Comparison of ENCODE assay signal across 8 mouse cellular contexts in genomic region chr2:35288758-35289635, GRCm38 (mm10). TPM values are rescaled to one million over a fixed set of nuclear protein-coding genes. Genes with fewer than 3 reads are reported as not detected.
A peak's percentile ranks its signal among the peaks of the same experiment; 100 is the strongest.
DNase-seq lines count a peak whose midpoint lies in the region; ATAC-seq and TF ChIP-seq lines count a peak whose summit lies in the region.

No protein-coding gene starts in this region.

- WGBS in bone marrow, adult 2 months, result 40% methylated on average over 13 of the region's 13 CpGs
- WGBS in embryonic facial prominence, embryonic 14.5 days, result 37% methylated on average over 12 of the region's 13 CpGs
- WGBS in lung, embryonic 14.5 days, result 34% methylated on average over 13 of the region's 13 CpGs

- H3K27me3 ChIP-seq in CH12.LX (replicated peaks), result no peaks in the 10 kb centered on the region
- H3K27me3 ChIP-seq in embryonic facial prominence, embryonic 14.5 days (replicated peaks; ENCODE audit: control insufficient read depth, insufficient read depth, low read length), result no peaks in the 10 kb centered on the region
- H3K27me3 ChIP-seq in lung, embryonic 14.5 days (ENCODE audit: insufficient read depth, low read length), result no peaks in the 10 kb centered on the region

- peak; percentile 88 for DNase-seq in CH12.LX (ENCODE audit: extremely low read depth)
- peak; percentile 55 for DNase-seq in embryonic facial prominence, embryonic 14.5 days (ENCODE audit: low spot score)
- peak; percentile 76 to 87 for DNase-seq in heart, postnatal 14 days
- peak; percentile 67 to 89 for DNase-seq in kidney, postnatal 36 days
- peak; percentile 89 for DNase-seq in lung, embryonic 14.5 days
- DNase-seq in ovary, postnatal 14 days (ENCODE audit: low spot score), result peak; percentile 81
- peak; percentile 61 to 82 for DNase-seq in thymus, postnatal 10 days (ENCODE audit: low spot score in 2 of 2)

- TF ChIP-seq EP300 in CH12.LX (IDR thresholded peaks at IDR 0.05; ENCODE audit: low read length), result no peak

- no peak for TF ChIP-seq POLR2A in CH12.LX (IDR thresholded peaks at IDR 0.05; ENCODE audit: low read depth, low read length)
- TF ChIP-seq POLR2A in bone marrow, adult 2 months (IDR thresholded peaks at IDR 0.05; ENCODE audit: borderline replicate concordance, control insufficient read depth, low read depth, low read length), result no peak

- no peaks in the 10 kb centered on the region for H3K79me2 ChIP-seq in CH12.LX (replicated peaks; ENCODE audit: control insufficient read depth, extremely low read depth, insufficient read depth, poor library complexity, severe bottlenecking)

- dilution Hi-C loops in CH12.LX (cut with MboI; ENCODE audit: extremely low pct_ligation_motif_present, extremely low pct_unique_long_range_greater_than_20kb, low sequenced_read_pairs), result no loop called here

- no peak overlapping the region for H3K4me2 ChIP-seq in CH12.LX (ENCODE audit: insufficient read depth, low read depth, poor library complexity, severe bottlenecking)
- H3K4me2 ChIP-seq in embryonic facial prominence, embryonic 14.5 days (ENCODE audit: low read depth, low read length), result no peak overlapping the region
- no peak overlapping the region for H3K4me2 ChIP-seq in lung, embryonic 14.5 days

- in situ Hi-C loops in CH12.LX (cut with MboI; ENCODE audit: low pct_ligation_motif_present, low pct_unique_long_range_greater_than_20kb, low sequenced_read_pairs), result loop anchor here (25.0 kb wide), 1 partner anchor 623 kb away; no protein-coding TSS in a partner anchor

- H3K27ac ChIP-seq in CH12.LX (ENCODE audit: insufficient read depth, low read depth), result no peak overlapping the region
- H3K27ac ChIP-seq in bone marrow, adult 2 months (ENCODE audit: control insufficient read depth, insufficient read depth, low read depth, low read length, poor library complexity), result no peak overlapping the region
- no peak overlapping the region for H3K27ac ChIP-seq in embryonic facial prominence, embryonic 14.5 days (replicated peaks; ENCODE audit: low read depth, low read length)
- H3K27ac ChIP-seq in lung, embryonic 14.5 days (ENCODE audit: low read depth), result no peak overlapping the region

- peaks cover 21 to 70% of the 10 kb centered on the region in 2 experiments for H3K36me3 ChIP-seq in CH12.LX (replicated peaks in 1 of 2; ENCODE audit: control insufficient read depth in 1 of 2, insufficient read depth in 1 of 2, low read length in 1 of 2)
- H3K36me3 ChIP-seq in embryonic facial prominence, embryonic 14.5 days (ENCODE audit: control insufficient read depth, insufficient read depth, low read length), result peaks cover 60% of the 10 kb centered on the region
- H3K36me3 ChIP-seq in lung, embryonic 14.5 days (ENCODE audit: insufficient read depth), result no peaks in the 10 kb centered on the region

- no peak; the same call in 1 of the 2 replicates for ATAC-seq in embryonic facial prominence, embryonic 14.5 days (ENCODE audit: low read depth)
- peak; percentile 39; the same call in 1 of the 2 replicates for ATAC-seq in lung, embryonic 14.5 days (ENCODE audit: insufficient read depth)

- H3K4me1 ChIP-seq in CH12.LX (ENCODE audit: control insufficient read depth in 1 of 2, insufficient read depth in 2 of 2), result peaks cover 3 to 8% of the 10 kb centered on the region in 2 experiments; a peak in 3 of 4 replicates
- H3K4me1 ChIP-seq in bone marrow, adult 2 months (ENCODE audit: control insufficient read depth, insufficient read depth, low read length), result no peaks in the 10 kb centered on the region
- no peaks in the 10 kb centered on the region for H3K4me1 ChIP-seq in embryonic facial prominence, embryonic 14.5 days (ENCODE audit: control insufficient read depth, insufficient read depth, low read length)
- no peaks in the 10 kb centered on the region for H3K4me1 ChIP-seq in lung, embryonic 14.5 days (ENCODE audit: insufficient read depth)

- TF ChIP-seq RAD21 in CH12.LX (IDR thresholded peaks at IDR 0.05; ENCODE audit: low read depth, low read length), result peak; percentile 78

- no peak overlapping the region for H3K9ac ChIP-seq in CH12.LX (ENCODE audit: insufficient read depth, low read depth)
- H3K9ac ChIP-seq in embryonic facial prominence, embryonic 14.5 days (ENCODE audit: low read depth, low read length), result no peak overlapping the region
- H3K9ac ChIP-seq in lung, embryonic 14.5 days, result no peak overlapping the region

- intact Hi-C loops in heart, postnatal 14 days (cut with DNase I), result no loop called here

- H3K9me3 ChIP-seq in CH12.LX (replicated peaks; ENCODE audit: low read length), result no peaks in the 10 kb centered on the region
- no peaks in the 10 kb centered on the region for H3K9me3 ChIP-seq in embryonic facial prominence, embryonic 14.5 days (ENCODE audit: control insufficient read depth, low read length)
- H3K9me3 ChIP-seq in lung, embryonic 14.5 days (ENCODE audit: low read depth, low read length), result no peaks in the 10 kb centered on the region

- no peak overlapping the region for H3K4me3 ChIP-seq in CH12.LX (replicated peaks in 1 of 3; ENCODE audit: low read depth in 2 of 3, low read length in 2 of 3, poor library complexity in 1 of 3)
- no peak overlapping the region for H3K4me3 ChIP-seq in bone marrow, adult 2 months (replicated peaks; ENCODE audit: control insufficient read depth, low read depth, low read length)
- no peak overlapping the region for H3K4me3 ChIP-seq in embryonic facial prominence, embryonic 14.5 days (ENCODE audit: low read depth, low read length)
- no peak overlapping the region for H3K4me3 ChIP-seq in lung, embryonic 14.5 days (ENCODE audit: low read depth, low read length)

- TF ChIP-seq CTCF in CH12.LX (conservative IDR thresholded peaks at IDR 0.05 in 1 of 2, IDR thresholded peaks at IDR 0.05 in 1 of 2; ENCODE audit: low read depth in 2 of 2, low read length in 2 of 2), result peak; percentile 80 to 92
- TF ChIP-seq CTCF in bone marrow, adult 2 months (IDR thresholded peaks at IDR 0.05; ENCODE audit: control insufficient read depth, insufficient read depth, low read length), result peak; percentile 88
- peak; percentile 85 for TF ChIP-seq CTCF in lung, embryonic 14.5 days (IDR thresholded peaks at IDR 0.05; ENCODE audit: low read depth)

TF ChIP-seq in CH12.LX, 34 proteins besides CTCF, POLR2A, EP300 and RAD21:
- TF ChIP-seq ELF1 (IDR thresholded peaks at IDR 0.05; ENCODE audit: low read depth, low read length), result peak; percentile 71
- TF ChIP-seq ZKSCAN1 (IDR thresholded peaks at IDR 0.05; ENCODE audit: borderline replicate concordance, low read depth, low read length), result no peak
- TF ChIP-seq MXI1 (IDR thresholded peaks at IDR 0.05; ENCODE audit: low read depth, low read length), result no peak
- no peak for TF ChIP-seq POLR2AphosphoS2 (IDR thresholded peaks at IDR 0.05; ENCODE audit: low read depth, low read length)
- TF ChIP-seq USF2 (conservative IDR thresholded peaks at IDR 0.05; ENCODE audit: low read depth, low read length), result no peak
- TF ChIP-seq SMC3 (IDR thresholded peaks at IDR 0.05; ENCODE audit: low read depth, low read length), result peak; percentile 88

RNA-seq across cellular contexts. Expression of gene Gsn, which starts 32.8 kb away (rescaled TPM):
- 41.0 and 54.2 TPM in 2 replicates for total RNA-seq in CH12.LX (2012; rRNA removed)
- total RNA-seq in CH12.LX (2014; rRNA removed), result 37.5 and 42.9 TPM in 2 replicates
- polyA plus RNA-seq in CH12.LX (2012; ENCODE audit: insufficient read length, low read depth), result 22.6 and 24.2 TPM in 2 replicates
- polyA plus RNA-seq in bone marrow, adult 2 months (2011; ENCODE audit: insufficient read depth, insufficient read length, low replicate concordance, missing spikeins), result 38.0 and 94.8 TPM in 2 replicates
- 359 and 397 TPM in 2 replicates for polyA plus RNA-seq in embryonic facial prominence, embryonic 14.5 days (2014; fragmentation: Nextera tagmentation; extraction: Ambion mirVana)
- 100 to 1,000 TPM; 271 to 430 TPM for total RNA-seq in heart, postnatal 14 days (2021)
- polyA plus RNA-seq in lung, embryonic 14.5 days (2014; fragmentation: Nextera tagmentation; extraction: Ambion mirVana), result 95.9 and 112 TPM in 2 replicates

RNA-seq across cellular contexts. Expression of gene Stom, which starts 47.8 kb away (rescaled TPM):
- total RNA-seq in CH12.LX (2012; rRNA removed) (3.3 and 6.3 TPM in 2 replicates), CH12.LX (2014; rRNA removed) (4.9 and 5.8 TPM in 2 replicates)
- polyA plus RNA-seq in CH12.LX (2012; ENCODE audit: insufficient read length, low read depth), result 4.3 and 4.5 TPM in 2 replicates
- polyA plus RNA-seq in bone marrow, adult 2 months (2011; ENCODE audit: insufficient read depth, insufficient read length, low replicate concordance, missing spikeins), result 152 and 203 TPM in 2 replicates
- 30.2 and 33.2 TPM in 2 replicates for polyA plus RNA-seq in embryonic facial prominence, embryonic 14.5 days (2014; fragmentation: Nextera tagmentation; extraction: Ambion mirVana)
- total RNA-seq in heart, postnatal 14 days (2021), result 10 to 100 TPM; 65.0 to 72.0 TPM
- 30.6 and 33.3 TPM in 2 replicates for polyA plus RNA-seq in lung, embryonic 14.5 days (2014; fragmentation: Nextera tagmentation; extraction: Ambion mirVana)
